Mouse (Mus musculus): ENCODE results near the gene Ripor2. TPM values are rescaled to one million over a fixed set of nuclear protein-coding genes. Genes with fewer than 3 reads are reported as not detected.
A peak's percentile ranks its signal among the peaks of the same experiment; 100 is the strongest.

Gene Ripor2
- total RNA-seq, 1 experiment from 2014 or later = 3.4 TPM

DNA sequence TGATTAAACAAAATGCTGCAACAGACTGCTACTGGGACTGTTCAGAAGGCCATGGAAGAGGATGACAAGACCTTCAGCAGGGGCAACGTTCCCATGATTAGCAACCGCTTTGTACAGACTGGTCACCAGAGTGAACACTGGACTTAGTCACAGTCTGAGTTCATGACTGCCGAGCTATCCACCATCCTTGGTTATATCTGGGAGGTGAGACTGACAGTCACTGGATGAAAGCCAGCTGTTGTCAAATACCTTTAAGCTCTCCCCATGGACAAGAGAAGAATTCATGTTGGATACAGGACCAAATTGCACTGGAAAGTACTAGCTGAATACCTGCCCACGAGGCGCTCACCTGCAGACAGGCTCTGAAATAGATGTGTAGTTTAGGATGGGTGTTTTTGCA is 2.4 kb downstream of the Ripor2 start:
- no peak for DNase-seq

GRCm38 (mm10) chr13:24584841-24585240 is 2.9 kb downstream of the Ripor2 start:
- no peak for DNase-seq

- no peak for DNase-seq
Measured at GRCm38 (mm10) chr13:24585369-24585768, 3.4 kb downstream of the Ripor2 start.

DNA sequence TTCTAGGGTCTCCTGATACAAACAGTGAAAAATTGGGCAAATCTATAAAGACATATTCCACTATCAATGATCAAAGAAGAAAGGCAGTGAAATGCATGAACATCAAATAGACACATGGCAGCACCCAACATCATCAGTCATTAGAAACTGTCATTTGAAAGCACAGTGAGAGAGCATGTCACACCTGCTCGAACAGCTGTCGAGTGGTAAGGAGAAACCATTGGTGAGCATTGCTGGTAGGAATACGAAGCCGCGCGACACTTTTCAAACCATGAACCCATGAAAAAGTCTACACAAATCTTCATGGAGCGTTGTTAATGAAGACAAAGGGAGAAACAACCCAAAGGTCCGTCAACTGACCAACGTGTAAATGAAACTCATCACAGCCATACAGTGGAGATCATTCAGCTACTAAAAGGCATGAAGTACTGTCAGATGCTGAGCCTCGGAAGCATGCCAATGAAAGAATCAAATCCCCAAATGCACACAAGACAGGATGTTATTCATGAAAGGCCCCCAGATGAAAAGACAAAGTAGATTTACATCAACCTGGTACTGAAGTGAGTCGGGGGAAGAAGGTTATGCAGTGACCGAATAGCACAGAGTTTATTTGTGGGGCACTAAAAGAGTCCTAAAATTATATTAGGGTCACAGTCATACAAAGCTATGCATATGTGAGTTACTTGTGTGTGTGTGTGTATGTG is 5.4 kb downstream of the Ripor2 start:
- DNase-seq = no peak

GRCm38 (mm10) chr13:24588603-24589002 is 6.6 kb downstream of the Ripor2 start:
- DNase-seq = no peak

GRCm38 (mm10) chr13:24591737-24592136 is 9.7 kb downstream of the Ripor2 start:
- DNase-seq = no peak

DNA sequence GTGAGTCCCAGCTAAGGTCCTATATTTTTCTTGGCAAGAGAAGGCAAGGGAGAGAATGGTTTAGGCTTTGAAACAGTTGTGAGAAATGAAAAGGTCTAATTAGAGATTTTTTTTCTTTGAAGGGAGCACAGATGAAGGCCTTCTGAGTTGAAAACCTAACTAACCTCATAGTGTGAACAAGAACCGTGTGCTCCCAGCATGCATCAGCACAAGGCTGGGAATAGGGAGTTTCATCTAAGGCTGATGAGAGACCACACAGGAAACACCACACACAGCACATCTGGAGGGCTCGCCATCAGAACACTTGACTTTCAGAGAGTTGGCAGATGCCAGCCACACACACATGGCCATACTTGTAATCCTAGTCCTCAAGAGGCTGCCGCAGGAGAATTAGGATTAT is 12.3 kb downstream of the Ripor2 start:
- no peak for DNase-seq

DNA sequence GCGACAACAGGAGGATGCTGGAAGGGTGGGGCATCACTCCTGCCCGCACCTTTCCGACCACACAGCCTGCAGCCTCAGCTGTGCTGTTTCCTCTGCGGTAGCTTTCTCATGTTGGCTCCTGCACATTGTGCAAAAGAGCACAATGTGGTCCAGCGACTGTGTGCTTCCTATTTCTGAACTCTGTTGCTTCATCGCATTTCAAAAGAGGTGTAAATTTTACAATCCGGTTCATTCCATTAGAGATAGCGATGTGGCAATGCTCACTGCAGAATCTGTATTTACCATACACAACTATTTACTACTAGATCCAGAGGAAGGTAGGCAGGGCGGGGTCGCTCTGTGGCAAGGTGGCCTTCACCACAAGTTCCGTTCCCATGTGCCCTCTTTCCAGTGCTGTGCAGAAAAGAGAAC is 17.6 kb downstream of the Ripor2 start:
- peak; percentile 24 for DNase-seq

- DNase-seq = peak; percentile 32
Measured at GRCm38 (mm10) chr13:24602978-24603377, 21.0 kb downstream of the Ripor2 start.

GRCm38 (mm10) chr13:24603591-24604009 is 21.6 kb downstream of the Ripor2 start:
- DNase-seq = peak; percentile 47

DNA sequence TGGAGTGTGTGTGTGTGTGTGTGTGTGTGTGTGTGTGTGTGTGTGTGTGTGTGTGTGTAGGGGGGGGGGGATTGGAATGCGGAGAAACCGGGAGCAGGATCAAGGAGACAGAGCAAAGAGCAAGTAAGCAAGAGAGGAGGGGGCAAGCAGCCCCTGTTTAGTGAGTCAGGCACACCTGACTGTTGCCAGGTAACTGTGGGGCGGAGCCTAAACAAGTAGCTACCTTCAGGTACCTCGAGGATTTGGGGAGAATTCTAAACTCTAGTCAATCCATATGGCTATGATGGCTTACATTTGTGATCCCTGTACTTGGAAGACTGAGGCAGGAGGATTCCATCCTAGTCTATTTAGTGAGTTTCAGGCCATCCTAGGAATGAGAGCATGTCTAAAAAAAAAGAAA is 22.1 kb downstream of the Ripor2 start:
- DNase-seq = no peak

- peak; percentile 40 for DNase-seq
Measured at GRCm38 (mm10) chr13:24604761-24605591, 23.0 kb downstream of the Ripor2 start.

- DNase-seq = no peak
Measured at GRCm38 (mm10) chr13:24605755-24606154, 23.8 kb downstream of the Ripor2 start.

DNA sequence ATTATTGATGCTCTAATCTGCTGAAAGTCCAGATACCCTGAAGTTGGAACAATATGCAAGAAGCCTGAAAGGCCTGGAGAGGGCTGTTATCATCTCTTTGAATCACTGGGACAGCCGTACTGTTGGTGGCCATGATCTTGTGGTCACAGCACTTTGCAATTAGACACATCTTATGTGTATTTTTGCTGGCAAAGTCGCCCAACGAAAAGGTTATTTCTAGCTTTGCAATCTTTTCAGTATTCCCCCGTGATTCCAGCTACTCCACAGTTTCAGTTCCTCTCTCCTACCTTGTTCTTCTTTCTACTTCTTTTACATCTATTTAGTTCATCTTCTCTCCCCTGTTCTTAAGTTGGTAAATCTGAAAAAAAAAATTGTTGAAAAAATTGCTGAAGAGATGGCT is 26.0 kb downstream of the Ripor2 start:
- no peak for DNase-seq

- no peak for DNase-seq
Measured at GRCm38 (mm10) chr13:24608709-24609108, 26.7 kb downstream of the Ripor2 start.

GRCm38 (mm10) chr13:24610883-24611282 is 28.9 kb downstream of the Ripor2 start:
- no peak for DNase-seq

- no peak for DNase-seq
Measured at GRCm38 (mm10) chr13:24613031-24613430, 31.0 kb downstream of the Ripor2 start.

DNA sequence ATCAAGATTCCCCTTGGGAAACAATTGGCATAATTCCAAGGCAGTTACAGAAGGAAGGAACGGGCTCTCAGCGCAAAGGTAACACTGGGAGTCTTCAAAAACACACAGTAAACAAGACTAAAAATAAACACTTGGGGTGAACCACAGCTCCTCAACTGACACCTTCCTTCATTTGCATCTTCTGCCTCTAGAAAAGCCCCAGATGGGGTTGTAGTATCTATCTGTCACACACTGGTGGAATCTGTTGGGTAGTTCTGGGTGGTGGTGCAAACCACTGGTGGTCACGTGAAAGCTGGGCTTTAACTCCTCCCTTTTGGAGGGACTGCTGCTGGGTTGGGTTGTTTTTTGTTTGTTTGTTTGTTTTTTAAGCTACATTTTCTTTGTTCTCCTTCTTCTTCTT is 31.4 kb downstream of the Ripor2 start:
- no peak for DNase-seq

- peak; percentile 30 for DNase-seq
Measured at GRCm38 (mm10) chr13:24613927-24614780, 32.2 kb downstream of the Ripor2 start.

- peak; percentile 58 for DNase-seq
Measured at GRCm38 (mm10) chr13:24615921-24616565, 34.1 kb downstream of the Ripor2 start.

GRCm38 (mm10) chr13:24616645-24617044 is 34.7 kb downstream of the Ripor2 start:
- no peak for DNase-seq

Data from adrenal gland, postnatal 14 days (tissue).